Mouse (Mus musculus) gastrocnemius, adult 8-10 months (tissue): Measurements from ENCODE around the gene Stk25. TPM values are rescaled to one million over a fixed set of nuclear protein-coding genes. Genes with fewer than 3 reads are reported as not detected.

Experiments
- DNase-seq, 2 experiments: peaks; one replicate each; pipeline ENCODE4 v3.0.0; 2022; ENCODE audit warnings: low spot score in 2 of 2
- total RNA-seq, 4 experiments: library from RNA; stranded (reverse); gene quantifications; 2 replicates each; pipeline ENCODE4 v1.2.4; 2022

The Stk25 gene
- total RNA-seq, 4 experiments from 2014 or later: 89.9 to 104 (median 96.5) TPM

GRCm38 (mm10) chr1:93608696-93609245 lies 49.7 kb downstream of the Stk25 start:
- no peak for DNase-seq

GRCm38 (mm10) chr1:93607090-93608083 lies 51.1 kb downstream of the Stk25 start:
- no peak for DNase-seq

GRCm38 (mm10) chr1:93603921-93604320 lies 54.5 kb downstream of the Stk25 start:
- DNase-seq: no peak

- no peak for DNase-seq
Measured at GRCm38 (mm10) chr1:93602911-93603310, 55.5 kb downstream of the Stk25 start.

- DNase-seq: no peak
Measured at GRCm38 (mm10) chr1:93595916-93596315, 62.5 kb downstream of the Stk25 start.

- DNase-seq: no peak
Measured at GRCm38 (mm10) chr1:93593960-93594359, 64.5 kb downstream of the Stk25 start.

- DNase-seq: no peak
Measured at GRCm38 (mm10) chr1:93588346-93588745, 70.1 kb downstream of the Stk25 start.

- DNase-seq: no peak
Measured at GRCm38 (mm10) chr1:93581545-93581944, 76.9 kb downstream of the Stk25 start.

GRCm38 (mm10) chr1:93577861-93578260 lies 80.6 kb downstream of the Stk25 start:
- DNase-seq: no peak

GRCm38 (mm10) chr1:93577066-93577465 lies 81.4 kb downstream of the Stk25 start:
- DNase-seq: no peak

Other genes with a start within 250 kb of the Stk25 start
- 100 to 1,000 TPM; 315 to 387 (median 363) TPM for gene Hdlbp, start 179.8 kb downstream of the Stk25 start, total RNA-seq
- gene Farp2, start 146.6 kb downstream of the Stk25 start, total RNA-seq: 10 to 100 TPM; 12.9 to 16.0 (median 15.2) TPM
- 1 to 10 TPM in 3 of 4 experiments, under 1 TPM in 1; 0.41 to 1.2 (median 1.0) TPM for gene Bok, start 27.0 kb upstream of the Stk25 start, total RNA-seq
- gene Atg4b, start 92.8 kb upstream of the Stk25 start, total RNA-seq: 10 to 100 TPM; 26.7 to 33.4 (median 29.2) TPM
- gene Thap4, start 96.2 kb upstream of the Stk25 start, total RNA-seq: 100 to 1,000 TPM in 1 of 4 experiments, 10 to 100 TPM in 3; 66.2 to 113 (median 91.9) TPM
- 10 to 100 TPM; 14.8 to 17.3 (median 16.1) TPM for gene Dtymk, start 143.3 kb upstream of the Stk25 start, total RNA-seq
- 1 to 10 TPM; 3.7 to 6.6 (median 4.0) TPM for gene Ing5, start 145.3 kb upstream of the Stk25 start, total RNA-seq
- gene D2hgdh, start 166.2 kb upstream of the Stk25 start, total RNA-seq: 10 to 100 TPM; 22.7 to 25.0 (median 24.4) TPM
- gene Gal3st2, start 202.6 kb upstream of the Stk25 start, total RNA-seq: not detected